Mouse (Mus musculus) embryonic stem cell, embryonic (primary cell): Measurements from ENCODE around the gene Fam25c.

Experiments
- CTCF ChIA-PET, 4 experiments: fragments of 300-600 bp in 2 of 4; fragments of 350-600 bp in 2 of 4; sonication (Branson Sonifier 250); formaldehyde crosslinking; loops; one replicate each; lab custom pipeline; 2022; ENCODE audit warnings: inconsistent platforms in 2 of 4; lab: Charles Lee
- POLR2A ChIA-PET, 4 experiments: fragments of 300-600 bp in 2 of 4; fragments of 350-600 bp in 2 of 4; sonication (Branson Sonifier 250); formaldehyde crosslinking; loops; one replicate each; lab custom pipeline; 2022; ENCODE audit warnings: antibody characterized with exemption in 4 of 4, inconsistent platforms in 1 of 4; lab: Charles Lee

Gene Fam25c

DNA sequence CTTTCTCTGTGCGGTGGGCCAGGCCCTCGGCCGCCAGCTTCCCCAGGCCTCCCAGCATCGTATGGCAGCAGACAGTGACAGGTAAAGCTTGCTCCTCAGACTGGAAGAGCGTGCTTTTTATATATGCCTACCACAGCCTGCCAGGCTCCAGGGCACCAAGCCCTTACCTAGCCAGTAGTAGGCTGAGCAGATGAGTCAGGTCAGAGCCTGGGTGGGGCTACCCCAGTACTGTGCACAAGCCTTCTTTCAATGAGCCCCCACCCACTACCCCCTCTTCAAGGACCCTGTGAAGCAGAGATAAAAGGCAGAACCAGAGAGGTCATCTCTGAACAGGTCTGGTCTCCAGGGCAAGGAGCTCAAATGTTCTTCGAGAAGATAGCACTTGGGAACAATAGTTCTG is at the start of gene Fam25c:
Gene Fam25c, minus strand, starts transcription at position 133 of the 400 bp plus-strand sequence.
- ChIA-PET POLR2A (interaction anchor here in 3 of 4 experiments (0.6 to 61.1 kb wide), 18 partner anchors 4 to 233 kb away, joined by 3 to 2339 read pairs (median 4); partner anchors contain the start of genes Fam25c (in 2 of the 3), Glud1 (in 1 of the 3), Ldb3 (in 1 of the 3) and Mmrn2 (in 1 of the 3)), CTCF (interaction anchor here in 3 of 4 experiments (0.7 to 1.7 kb wide), 4 partner anchors 8 to 18 kb away, joined by 3 to 5 read pairs (median 3); no protein-coding TSS in a partner anchor)

DNA sequence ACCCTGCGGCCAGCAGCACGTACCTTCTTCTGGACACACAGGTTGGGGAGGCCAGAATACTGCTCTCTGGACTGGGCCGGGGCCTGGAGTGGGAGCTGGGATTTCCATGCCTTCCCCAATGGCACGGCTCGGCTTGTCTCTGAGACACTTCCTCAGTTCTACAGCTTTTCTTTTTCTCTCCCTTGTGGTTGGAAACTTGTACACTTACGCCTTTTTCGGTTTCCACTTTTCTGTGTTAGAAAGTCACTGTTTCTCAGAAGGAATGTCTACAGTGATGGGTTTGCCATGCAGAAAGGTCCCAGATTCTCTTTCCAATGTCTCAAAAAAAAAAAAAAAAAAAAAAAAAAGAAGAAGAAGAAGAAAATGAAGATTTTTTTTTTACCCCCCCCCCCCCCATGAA is 48.2 kb upstream of the Fam25c start:
- POLR2A ChIA-PET: interaction anchor here (0.6 to 3.8 kb wide), 11 partner anchors 10 to 302 kb away, joined by 3 to 21 read pairs (median 4); partner anchors contain the start of gene Sncg (in 1 of the 4)
- CTCF ChIA-PET: interaction anchor here in 3 of 4 experiments (0.6 to 3.0 kb wide), 16 partner anchors 24 to 1647 kb away, joined by 3 to 14 read pairs (median 4); no protein-coding TSS in a partner anchor

DNA sequence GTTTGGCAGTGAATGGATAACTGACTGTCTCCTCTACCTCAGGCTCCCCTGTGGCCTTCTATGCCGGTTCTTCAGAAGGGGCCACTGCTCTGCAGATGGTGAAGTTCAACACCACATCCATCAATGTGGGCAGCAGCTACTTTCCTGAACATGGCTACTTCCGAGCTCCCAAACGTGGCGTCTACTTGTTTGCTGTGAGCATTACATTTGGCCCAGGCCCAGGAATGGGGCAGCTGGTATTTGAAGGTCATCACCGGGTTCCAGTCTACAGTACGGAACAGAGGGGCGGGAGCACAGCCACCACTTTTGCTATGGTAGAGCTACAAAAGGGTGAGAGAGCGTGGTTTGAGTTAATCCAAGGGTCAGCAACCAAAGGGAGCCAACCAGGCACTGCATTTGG is 47.6 kb upstream of the Fam25c start:
- ChIA-PET CTCF (interaction anchor here in 3 of 4 experiments (0.7 to 3.0 kb wide), 15 partner anchors 24 to 1646 kb away, joined by 3 to 14 read pairs (median 3); no protein-coding TSS in a partner anchor), POLR2A (interaction anchor here in 3 of 4 experiments (0.7 to 3.8 kb wide), 11 partner anchors 9 to 135 kb away, joined by 3 to 21 read pairs (median 5); partner anchors contain the start of gene Sncg (in 1 of the 3))

DNA sequence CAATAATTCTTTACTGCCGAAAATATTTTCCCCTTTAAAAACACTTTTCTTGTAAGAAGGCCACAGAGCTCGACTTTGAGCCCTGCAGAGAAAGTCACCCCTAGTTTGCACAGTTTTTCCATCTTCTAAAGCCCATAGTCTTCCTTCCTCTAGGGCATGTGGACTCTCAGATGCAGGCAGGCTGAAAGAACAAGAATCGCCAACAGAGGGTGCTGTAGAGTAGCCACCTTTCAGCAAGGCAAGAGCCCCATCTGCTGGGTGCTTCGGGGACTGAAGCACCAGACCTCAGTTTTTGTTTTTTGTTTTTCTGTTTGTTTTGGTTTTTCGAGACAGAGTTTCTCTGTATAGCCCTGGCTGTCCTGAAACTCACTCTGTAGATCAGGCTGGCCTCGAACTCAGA is 45.9 kb upstream of the Fam25c start:
- ChIA-PET POLR2A (interaction anchor here in 3 of 4 experiments (0.6 to 9.1 kb wide), 8 partner anchors 10 to 160 kb away, joined by 3 to 153 read pairs (median 3); partner anchors contain the start of genes Mmrn2 (in 1 of the 3) and Sncg (in 1 of the 3)), CTCF (interaction anchor here in 3 of 4 experiments (0.7 to 3.0 kb wide), 10 partner anchors 22 to 377 kb away, joined by 3 to 14 read pairs (median 4); no protein-coding TSS in a partner anchor)

DNA sequence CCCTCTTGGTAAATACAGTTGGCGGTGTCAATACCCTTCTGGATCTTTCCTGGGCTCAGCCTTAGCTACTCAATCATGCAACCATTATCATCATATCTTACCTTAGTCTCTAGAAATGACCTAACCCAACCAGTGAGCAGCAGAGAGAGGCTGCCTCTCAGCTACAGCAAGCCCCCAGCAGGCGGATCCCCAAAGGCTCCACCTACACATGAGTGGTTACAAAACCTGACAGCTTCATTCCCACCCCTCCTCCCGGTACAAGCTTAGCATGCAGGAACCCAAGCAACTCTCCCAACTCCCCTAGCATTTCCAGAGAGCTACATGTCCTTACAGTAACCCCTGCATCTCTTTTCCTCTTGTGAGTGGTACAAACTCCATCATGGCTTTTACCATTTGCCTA is 44.8 kb upstream of the Fam25c start:
- CTCF ChIA-PET: interaction anchor here (0.5 to 3.0 kb wide), 16 partner anchors 22 to 495 kb away, joined by 3 to 27 read pairs (median 4); no protein-coding TSS in a partner anchor
- POLR2A ChIA-PET: interaction anchor here in 3 of 4 experiments (0.5 to 9.1 kb wide), 18 partner anchors 8 to 145 kb away, joined by 3 to 153 read pairs (median 3); partner anchors contain the start of genes Mmrn2 (in 2 of the 3) and Sncg (in 2 of the 3)

DNA sequence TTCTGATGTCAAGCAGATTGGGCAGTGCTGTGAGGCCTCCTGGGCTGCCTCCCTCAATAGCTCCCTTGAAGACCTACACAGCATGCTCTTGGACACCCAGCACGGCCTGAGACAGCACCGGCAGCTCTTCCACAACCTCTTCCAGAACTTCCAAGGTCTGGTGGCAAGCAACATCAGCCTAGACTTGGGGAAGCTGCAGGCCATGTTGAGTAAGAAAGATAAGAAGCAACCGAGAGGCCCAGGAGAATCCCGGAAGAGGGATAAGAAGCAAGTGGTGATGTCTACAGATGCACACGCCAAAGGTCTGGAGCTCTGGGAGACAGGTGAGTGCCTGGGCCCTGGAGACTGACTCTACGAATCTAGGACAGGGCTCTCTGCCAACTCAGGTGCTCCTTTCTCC is 44.1 kb upstream of the Fam25c start:
- ChIA-PET POLR2A (interaction anchor here (0.6 to 9.1 kb wide), 20 partner anchors 8 to 127 kb away, joined by 3 to 153 read pairs (median 4); partner anchors contain the start of genes Mmrn2 (in 2 of the 4) and Sncg (in 2 of the 4)), CTCF (interaction anchor here (0.6 to 3.0 kb wide), 15 partner anchors 21 to 319 kb away, joined by 3 to 27 read pairs (median 3); no protein-coding TSS in a partner anchor)

DNA sequence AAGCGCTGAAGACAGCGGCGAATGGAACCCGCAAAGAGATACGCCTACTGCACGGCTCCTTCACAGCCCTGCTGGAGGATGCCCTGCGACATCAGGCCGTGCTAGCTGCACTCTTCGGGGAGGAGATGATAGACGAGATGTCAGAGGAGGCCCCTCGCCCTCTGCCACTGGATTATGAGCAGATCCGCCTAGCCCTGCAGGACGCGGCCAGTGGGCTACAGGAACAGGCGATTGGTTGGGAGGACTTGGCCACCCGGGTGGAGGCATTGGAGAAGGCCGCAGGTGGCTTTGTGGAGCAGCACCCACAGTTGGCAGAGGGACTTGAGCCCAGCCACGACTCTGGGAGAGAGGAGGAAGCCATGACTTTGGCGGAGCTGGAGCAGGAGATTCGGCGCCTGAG is 43.7 kb upstream of the Fam25c start:
- CTCF ChIA-PET: interaction anchor here (0.6 to 3.0 kb wide), 16 partner anchors 9 to 318 kb away, joined by 3 to 27 read pairs (median 3); partner anchors contain the start of gene Sncg (in 1 of the 4)

DNA sequence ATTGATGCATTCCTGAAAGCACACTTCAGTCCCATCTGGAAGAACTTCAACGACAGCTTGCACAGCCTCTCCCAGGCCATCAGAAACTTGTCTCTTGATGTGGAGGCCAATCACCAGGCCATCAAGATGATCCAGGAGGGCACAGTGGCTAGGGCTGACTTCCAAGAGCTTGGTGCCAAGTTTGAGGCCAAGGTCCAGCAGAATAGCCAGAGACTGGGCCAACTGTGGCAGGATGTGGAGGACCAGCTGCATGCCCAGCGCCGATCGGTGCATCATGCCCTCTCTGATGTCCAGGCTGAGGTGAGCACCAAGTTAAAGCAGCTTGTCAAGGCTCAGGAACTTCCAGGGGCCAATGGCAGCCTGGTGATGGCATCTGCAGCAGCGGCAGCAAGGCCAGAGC is 42.6 kb upstream of the Fam25c start:
- CTCF ChIA-PET: interaction anchor here (0.6 to 3.0 kb wide), 11 partner anchors 10 to 209 kb away, joined by 3 to 27 read pairs (median 4); partner anchors contain the start of gene Sncg (in 1 of the 4)
- POLR2A ChIA-PET: interaction anchor here (0.9 to 9.1 kb wide), 11 partner anchors 15 to 194 kb away, joined by 3 to 153 read pairs (median 4); partner anchors contain the start of genes Mmrn2 (in 2 of the 4) and Sncg (in 2 of the 4)

More for the DNA sequence above, 43.7 kb upstream of the Fam25c start:
- POLR2A ChIA-PET: interaction anchor here (0.9 to 9.1 kb wide), 17 partner anchors 9 to 195 kb away, joined by 3 to 153 read pairs (median 4); partner anchors contain the start of genes Mmrn2 (in 2 of the 4) and Sncg (in 2 of the 4)

DNA sequence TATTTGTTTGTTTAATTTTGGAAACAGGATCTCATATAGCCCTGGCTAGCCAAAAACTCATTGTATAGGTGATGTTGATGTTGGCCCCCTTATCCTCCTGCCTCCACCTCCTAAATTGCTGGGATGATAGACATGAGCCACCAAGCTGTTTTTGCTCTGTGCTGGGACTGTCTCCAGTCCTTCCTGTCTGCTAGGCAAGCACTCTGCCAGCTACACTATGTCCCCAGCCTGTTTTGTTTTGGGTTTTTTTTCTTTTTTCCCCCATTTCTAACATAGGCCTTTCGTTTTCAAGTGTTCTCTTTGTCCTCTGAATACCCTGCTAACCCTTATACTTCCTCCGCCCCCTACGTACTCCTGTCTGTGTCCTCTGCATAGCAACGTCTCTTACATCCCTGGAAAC is 38.1 kb upstream of the Fam25c start:
- ChIA-PET CTCF (interaction anchor here (0.6 to 1.3 kb wide), 5 partner anchors 21 to 202 kb away, joined by 3 to 6 read pairs (median 4); no protein-coding TSS in a partner anchor), POLR2A (interaction anchor here in 3 of 4 experiments (0.5 to 9.1 kb wide), 12 partner anchors 9 to 282 kb away, joined by 3 to 153 read pairs (median 4); partner anchors contain the start of genes Mmrn2 (in 1 of the 3) and Sncg (in 1 of the 3))

DNA sequence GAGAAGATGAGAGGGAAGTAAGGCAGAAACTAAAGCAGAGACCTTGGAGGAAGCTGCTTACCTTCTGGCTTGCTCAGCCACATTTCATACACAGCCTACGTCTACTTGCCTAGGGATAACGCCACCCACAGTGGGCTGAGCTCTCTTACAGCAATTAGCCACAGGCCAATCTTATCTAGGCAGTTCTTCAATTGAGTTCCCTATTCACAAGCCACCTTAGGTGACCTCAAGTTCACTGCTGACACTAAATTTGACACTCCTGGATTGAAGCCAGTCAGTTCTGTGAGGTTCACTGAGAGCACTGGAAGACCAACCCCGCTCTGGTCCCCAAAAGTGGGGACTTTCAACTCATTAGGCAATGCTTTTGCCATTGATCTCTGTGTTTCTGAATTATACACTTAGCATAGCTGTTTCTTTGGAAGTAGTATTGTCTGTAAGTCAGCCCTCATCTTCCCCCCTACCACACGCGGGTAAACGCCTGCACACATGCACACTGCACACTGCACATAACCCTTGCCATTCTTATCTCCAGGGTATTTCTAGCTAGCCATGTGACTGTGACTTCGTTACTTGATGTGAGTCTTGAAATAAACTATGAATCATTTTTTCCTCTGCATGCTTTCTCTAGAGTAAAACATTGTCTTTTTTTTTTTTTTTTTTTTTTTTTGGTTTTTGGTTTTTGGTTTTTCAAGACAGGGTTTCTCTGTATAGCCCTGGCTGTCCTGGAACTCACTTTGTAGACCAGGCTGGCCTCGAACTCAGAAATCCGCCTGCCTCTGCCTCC is 27.9 kb upstream of the Fam25c start:
- POLR2A ChIA-PET: interaction anchor here in 2 of 4 experiments (0.7 to 13.0 kb wide), 11 partner anchors 9 to 152 kb away, joined by 3 to 349 read pairs (median 6); no protein-coding TSS in a partner anchor
- CTCF ChIA-PET: interaction anchor here in 2 of 4 experiments (0.6 to 1.5 kb wide), 2 partner anchors 15 to 460 kb away, joined by 4 to 13 read pairs; partner anchors contain the start of gene Gdf10 (in 1 of the 2)

DNA sequence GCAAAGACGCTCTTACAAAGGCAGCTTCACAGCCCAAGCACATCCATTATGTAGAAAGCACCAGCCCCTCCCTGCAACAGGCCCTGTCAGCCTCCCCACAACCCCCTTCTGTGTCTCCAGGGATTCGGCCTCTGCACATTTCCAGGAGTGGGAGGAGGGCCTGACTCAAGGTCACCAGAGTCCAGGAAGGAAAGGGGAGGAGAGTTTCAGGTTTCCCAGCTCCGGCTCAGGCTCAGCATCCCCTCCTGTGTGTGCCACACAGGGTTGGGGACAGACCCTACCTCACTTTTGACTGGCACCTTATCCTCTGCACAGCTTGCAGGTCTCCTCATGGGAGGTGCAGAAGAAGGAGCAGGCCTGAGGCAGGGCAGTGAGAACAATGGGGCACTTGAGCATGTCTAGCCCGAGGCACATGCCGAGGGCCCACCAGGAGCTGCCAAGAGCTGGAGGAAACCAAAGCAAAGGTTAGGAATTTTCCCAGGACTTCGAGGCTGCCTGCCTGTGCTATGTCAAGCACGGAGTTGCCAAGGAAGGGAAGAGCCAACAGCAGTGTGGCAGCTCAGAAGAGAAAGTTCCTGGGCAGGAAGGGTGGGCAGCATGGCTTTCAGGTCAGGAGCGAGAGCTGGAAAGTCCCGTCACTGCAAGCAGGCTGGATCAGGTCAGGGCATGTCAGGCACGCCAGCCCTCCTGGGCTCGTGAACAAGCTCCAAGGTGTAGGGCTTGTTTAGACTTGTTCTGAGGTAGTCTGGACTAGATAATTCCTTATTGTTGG is 23.5 kb upstream of the Fam25c start:
- CTCF ChIA-PET: interaction anchor here (0.5 to 3.7 kb wide), 20 partner anchors 9 to 630 kb away, joined by 3 to 19 read pairs (median 4); no protein-coding TSS in a partner anchor
- POLR2A ChIA-PET: interaction anchor here (0.6 to 45.1 kb wide), 65 partner anchors 10 to 438 kb away, joined by 3 to 2339 read pairs (median 4); partner anchors contain the start of genes Fam25c (in 2 of the 4), Glud1 (in 2 of the 4), Anxa8 (in 1 of the 4) and Bmpr1a (in 1 of the 4)

DNA sequence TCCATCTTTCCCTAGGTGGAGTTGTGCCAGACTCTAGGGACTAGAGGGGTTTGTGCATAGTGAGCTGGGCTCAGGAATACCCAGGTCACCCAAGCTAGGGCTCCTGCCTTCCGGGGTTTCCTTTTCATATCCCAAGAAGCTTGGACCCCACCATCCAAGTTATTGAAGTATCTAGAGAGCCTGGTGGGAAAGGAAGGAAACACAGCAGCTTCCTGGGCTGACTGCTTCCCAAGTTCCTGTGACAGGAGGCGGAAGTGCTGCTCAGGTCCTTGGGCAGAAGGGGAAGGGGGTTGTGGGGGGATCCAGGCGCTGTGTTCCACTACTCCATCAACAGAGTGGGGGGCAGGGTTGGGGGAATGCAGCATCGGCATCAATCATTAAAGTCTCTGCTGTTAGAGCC is 21.9 kb upstream of the Fam25c start:
- CTCF ChIA-PET: interaction anchor here in 3 of 4 experiments (0.6 to 3.7 kb wide), 7 partner anchors 13 to 297 kb away, joined by 3 to 19 read pairs (median 9); no protein-coding TSS in a partner anchor
- POLR2A ChIA-PET: interaction anchor here (0.6 to 45.1 kb wide), 27 partner anchors 9 to 439 kb away, joined by 3 to 2339 read pairs (median 5); partner anchors contain the start of genes Fam25c (in 1 of the 4), Glud1 (in 1 of the 4) and Shld2 (in 1 of the 4)

DNA sequence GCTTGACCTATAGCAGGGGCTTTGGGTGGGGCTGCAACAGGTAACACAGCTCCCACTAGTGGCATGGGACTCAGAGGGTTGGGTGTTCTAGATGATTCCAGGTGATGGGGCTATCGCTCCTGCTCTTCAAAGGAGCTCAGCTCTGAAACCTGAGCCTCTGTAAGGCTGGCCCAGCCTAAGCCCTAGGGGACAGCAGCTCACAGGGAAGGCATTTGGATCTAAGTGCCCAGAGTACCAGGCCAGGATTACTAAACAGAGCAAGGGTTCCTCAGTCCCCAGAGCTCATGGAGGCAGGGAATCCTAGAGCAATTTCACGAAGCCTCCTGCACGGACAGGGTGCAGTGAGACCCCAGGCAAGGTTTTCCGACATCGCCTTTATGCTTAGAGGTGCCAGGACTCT is 20.7 kb upstream of the Fam25c start:
- ChIA-PET POLR2A (interaction anchor here in 3 of 4 experiments (0.6 to 45.1 kb wide), 22 partner anchors 8 to 245 kb away, joined by 3 to 2339 read pairs (median 5); partner anchors contain the start of genes Fam25c (in 2 of the 3), Glud1 (in 1 of the 3) and Shld2 (in 1 of the 3)), CTCF (interaction anchor here in 2 of 4 experiments (0.5 to 1.8 kb wide), 7 partner anchors 12 to 220 kb away, joined by 3 to 9 read pairs (median 3); no protein-coding TSS in a partner anchor)

DNA sequence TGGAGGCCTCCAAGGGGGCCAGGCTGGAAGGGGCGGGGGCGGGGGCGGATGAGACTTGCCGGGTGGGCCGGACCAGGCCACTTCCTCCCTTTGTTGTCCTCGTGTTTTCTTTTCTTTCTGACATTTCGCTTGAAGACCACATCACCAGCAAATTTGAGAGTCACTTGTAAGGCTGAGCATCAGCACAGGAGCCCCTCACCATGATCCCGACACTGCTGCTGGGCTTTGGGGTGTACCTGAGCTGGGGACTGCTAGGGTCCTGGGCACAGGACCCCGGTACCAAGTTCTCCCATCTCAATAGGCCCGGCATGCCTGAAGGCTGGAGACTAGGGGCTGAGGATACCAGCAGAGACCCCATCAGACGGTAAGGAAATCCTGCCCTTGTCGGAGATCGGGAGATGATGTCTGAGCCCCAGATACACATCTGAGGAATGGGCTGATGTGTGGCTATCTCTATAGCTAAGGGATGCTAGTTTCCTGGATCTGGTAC is 20.2 kb upstream of the Fam25c start, which contains the start of gene Mmrn2:
Gene Mmrn2, plus strand, starts transcription at position 51 of the 490 bp plus-strand sequence.
- POLR2A ChIA-PET: interaction anchor here in 3 of 4 experiments (0.6 to 45.1 kb wide), 16 partner anchors 8 to 232 kb away, joined by 3 to 2339 read pairs (median 6); partner anchors contain the start of genes Fam25c (in 2 of the 3), Glud1 (in 1 of the 3) and Shld2 (in 1 of the 3)
- CTCF ChIA-PET: interaction anchor here in 3 of 4 experiments (0.6 to 1.8 kb wide), 6 partner anchors 12 to 221 kb away, joined by 3 to 9 read pairs (median 3); no protein-coding TSS in a partner anchor

DNA sequence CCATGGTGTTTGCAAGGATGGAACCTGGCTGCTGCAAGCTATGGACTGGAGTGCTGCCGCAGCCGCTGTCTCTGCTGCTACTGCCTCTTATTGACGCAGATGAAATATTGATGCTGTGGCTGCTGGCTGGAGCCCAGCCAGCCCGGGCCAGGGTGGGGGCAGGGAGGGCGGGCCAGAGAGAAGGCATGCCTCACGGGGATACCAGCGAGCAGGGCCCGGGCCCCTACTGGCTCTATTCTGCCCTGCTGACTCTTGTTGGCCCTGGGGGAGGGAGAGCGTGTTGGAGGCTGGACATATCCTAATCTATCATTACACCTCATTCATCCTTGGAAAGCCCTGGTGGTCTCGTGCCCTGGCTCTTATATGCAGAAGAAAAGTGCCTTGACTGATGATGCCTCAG is 19.3 kb upstream of the Fam25c start, which contains the start of gene Sncg:
Gene Sncg, minus strand, starts transcription at position 213 of the 400 bp plus-strand sequence.
- CTCF ChIA-PET: interaction anchor here in 2 of 4 experiments (0.6 to 1.1 kb wide), 5 partner anchors 24 to 338 kb away, joined by 3 to 4 read pairs (median 3); no protein-coding TSS in a partner anchor
- POLR2A ChIA-PET: interaction anchor here in 3 of 4 experiments (0.6 to 45.1 kb wide), 7 partner anchors 13 to 51 kb away, joined by 3 to 2339 read pairs (median 153); partner anchors contain the start of genes Fam25c (in 1 of the 3), Glud1 (in 1 of the 3) and Shld2 (in 1 of the 3)
